Comparison of ENCODE assay signal across 8 mouse cellular contexts in genomic region chr11:50132265-50132664, GRCm38 (mm10). TPM values are rescaled to one million over a fixed set of nuclear protein-coding genes. Genes with fewer than 3 reads are reported as not detected.
DNase-seq lines count a peak whose midpoint lies in the region; ATAC-seq and TF ChIP-seq lines count a peak whose summit lies in the region.

No protein-coding gene starts in this region.

- 86% methylated on average over 6 of the region's 6 CpGs for WGBS in heart, embryonic 14.5 days
- 81% methylated on average over 6 of the region's 6 CpGs for WGBS in heart, postnatal 0 days
- 88% methylated on average over 6 of the region's 6 CpGs for WGBS in macrophage (ENCODE audit: missing documents)

- no peaks in the 10 kb centered on the region for H3K27me3 ChIP-seq in heart, embryonic 14.5 days (ENCODE audit: control insufficient read depth, insufficient read depth, low read length)
- no peaks in the 10 kb centered on the region for H3K27me3 ChIP-seq in MEL (ENCODE audit: control insufficient read depth in 1 of 2, insufficient read depth in 2 of 2, low read length in 2 of 2)
- no peaks in the 10 kb centered on the region for H3K27me3 ChIP-seq in heart, postnatal 0 days (ENCODE audit: control insufficient read depth, insufficient read depth, low read length)

- H3K27ac ChIP-seq in heart, embryonic 14.5 days (replicated peaks in 1 of 2; ENCODE audit: control insufficient read depth in 1 of 2, insufficient read depth in 1 of 2, low read depth in 2 of 2, low read length in 2 of 2) = peak overlapping the region in 1 of 2 experiments; percentile 92; a peak in 1 of 4 replicates
- H3K27ac ChIP-seq in MEL (ENCODE audit: control insufficient read depth, low read depth, low read length) = no peak overlapping the region
- H3K27ac ChIP-seq in heart, postnatal 0 days (ENCODE audit: low read depth) = no peak overlapping the region
- H3K27ac ChIP-seq in macrophage = peak overlapping the region; percentile 57

- TF ChIP-seq POLR2A in MEL (IDR thresholded peaks at IDR 0.05; ENCODE audit: control insufficient read depth in 1 of 2, insufficient read depth in 1 of 2, low read depth in 1 of 2, low read length in 2 of 2, poor library complexity in 1 of 2) = no peak

- TF ChIP-seq CTCF in MEL (IDR thresholded peaks at IDR 0.05 in 2 of 3, conservative IDR thresholded peaks at IDR 0.05 in 1 of 3; ENCODE audit: control insufficient read depth in 1 of 3, insufficient read depth in 1 of 3, low read depth in 2 of 3, low read length in 3 of 3, poor library complexity in 1 of 3, severe bottlenecking in 1 of 3) = no peak
- TF ChIP-seq CTCF in heart, postnatal 0 days (IDR thresholded peaks at IDR 0.05; ENCODE audit: low read depth) = no peak

- H3K4me2 ChIP-seq in heart, embryonic 14.5 days (ENCODE audit: low read length) = peak overlapping the region; percentile 90
- peak overlapping the region; percentile 87 for H3K4me2 ChIP-seq in heart, postnatal 0 days (ENCODE audit: low read depth, low read length)

- TF ChIP-seq EP300 in MEL (IDR thresholded peaks at IDR 0.05; ENCODE audit: low read depth in 1 of 2, low read length in 2 of 2) = no peak
- no peak for TF ChIP-seq EP300 in heart, postnatal 0 days (IDR thresholded peaks at IDR 0.05; ENCODE audit: low read depth)

- H3K4me3 ChIP-seq in heart, embryonic 14.5 days (ENCODE audit: control insufficient read depth in 1 of 2, insufficient read depth in 1 of 2, low read depth in 1 of 2, low read length in 2 of 2) = peak overlapping the region; percentile 74 to 80
- H3K4me3 ChIP-seq in MEL (ENCODE audit: control insufficient read depth in 1 of 2, insufficient read depth in 1 of 2, low read depth in 2 of 2, low read length in 2 of 2) = peak overlapping the region; percentile 61 to 73
- peak overlapping the region; percentile 96 for H3K4me3 ChIP-seq in heart, postnatal 0 days (ENCODE audit: low read depth, low read length)
- peak overlapping the region; percentile 79 for H3K4me3 ChIP-seq in macrophage (ENCODE audit: inconsistent target)

- H3K9ac ChIP-seq in heart, embryonic 14.5 days (ENCODE audit: low read length) = peak overlapping the region; percentile 96
- H3K9ac ChIP-seq in MEL (ENCODE audit: control insufficient read depth, low read depth, low read length, poor library complexity, severe bottlenecking) = peak overlapping the region; percentile 86
- peak overlapping the region; percentile 99; the same call in 1 of the 2 replicates for H3K9ac ChIP-seq in heart, postnatal 0 days (replicated peaks; ENCODE audit: low read depth, low read length)

- peaks cover 15% of the 10 kb centered on the region for H3K79me2 ChIP-seq in MEL (ENCODE audit: control insufficient read depth, insufficient read depth, low read length, poor library complexity)
- H3K79me2 ChIP-seq in macrophage (ENCODE audit: inconsistent target) = peaks cover 44% of the 10 kb centered on the region

- no peak for DNase-seq in heart, adult 18-20 months
- DNase-seq in MEL (ENCODE audit: low read depth, low spot score) = no peak
- no peak for DNase-seq in heart, postnatal 0 days (ENCODE audit: low spot score)
- no peak for DNase-seq in embryo, embryonic 10.5 days (ENCODE audit: low spot score)
- no peak for DNase-seq in frontal cortex, postnatal 14 days (ENCODE audit: low spot score in 2 of 2)

- no peak for ATAC-seq in heart, embryonic 14.5 days (ENCODE audit: insufficient number of reproducible peaks, insufficient read depth, low FRiP score, low read depth)
- no peak for ATAC-seq in heart, postnatal 0 days (ENCODE audit: insufficient read depth, low read depth)
- ATAC-seq in megakaryocyte progenitor cell, adult 5-6 weeks (replicated peaks; ENCODE audit: poor library complexity) = no peak

- H3K9me3 ChIP-seq in heart, embryonic 14.5 days (ENCODE audit: control insufficient read depth, low read length) = no peaks in the 10 kb centered on the region
- H3K9me3 ChIP-seq in MEL (replicated peaks; ENCODE audit: insufficient read depth, low read length) = no peaks in the 10 kb centered on the region
- H3K9me3 ChIP-seq in heart, postnatal 0 days (replicated peaks; ENCODE audit: control insufficient read depth, low read length) = no peaks in the 10 kb centered on the region

- peaks cover 23% of the 10 kb centered on the region for H3K36me3 ChIP-seq in heart, embryonic 14.5 days (ENCODE audit: control insufficient read depth, insufficient read depth, low read length)
- peaks cover 0 to 19% of the 10 kb centered on the region in 2 experiments; a peak in 2 of 4 replicates for H3K36me3 ChIP-seq in MEL (ENCODE audit: control insufficient read depth in 1 of 2, insufficient read depth in 2 of 2, low read length in 2 of 2)
- H3K36me3 ChIP-seq in heart, postnatal 0 days (replicated peaks; ENCODE audit: control insufficient read depth, insufficient read depth, low read length) = peaks cover 16% of the 10 kb centered on the region
- peaks cover 18% of the 10 kb centered on the region for H3K36me3 ChIP-seq in macrophage (ENCODE audit: inconsistent target)

- TF ChIP-seq RAD21 in MEL (IDR thresholded peaks at IDR 0.05; ENCODE audit: low read depth, low read length) = no peak

- peaks cover 11 to 14% of the 10 kb centered on the region in 2 experiments for H3K4me1 ChIP-seq in heart, embryonic 14.5 days (ENCODE audit: control insufficient read depth in 2 of 2, insufficient read depth in 2 of 2, low read length in 2 of 2)
- H3K4me1 ChIP-seq in MEL (ENCODE audit: control insufficient read depth in 1 of 2, insufficient read depth in 2 of 2, low read length in 2 of 2) = peaks cover 11 to 22% of the 10 kb centered on the region in 2 experiments
- H3K4me1 ChIP-seq in heart, postnatal 0 days (ENCODE audit: control insufficient read depth, insufficient read depth) = peaks cover 8% of the 10 kb centered on the region; the same call in 1 of the 2 replicates

TF ChIP-seq in MEL, 35 proteins besides CTCF, POLR2A, EP300 and RAD21:
- no peak for TF ChIP-seq ZMIZ1 (IDR thresholded peaks at IDR 0.05; ENCODE audit: low read depth, low read length)
- no peak for TF ChIP-seq MXI1 (IDR thresholded peaks at IDR 0.05; ENCODE audit: low read depth, low read length)
- TF ChIP-seq TCF12 (IDR thresholded peaks at IDR 0.05; ENCODE audit: low read depth, low read length) = no peak

RNA-seq across cellular contexts. Expression of gene Tbc1d9b, which starts 1.1 kb away (rescaled TPM):
- 27.4 and 28.7 TPM in 2 replicates for polyA plus RNA-seq in heart, embryonic 14.5 days (2014; fragmentation: Nextera tagmentation; extraction: Ambion mirVana)
- total RNA-seq in heart, adult 18-20 months (2021) = 10 to 100 TPM; 40.2 to 45.6 TPM
- total RNA-seq in MEL (2012; rRNA removed) = 17.7 and 18.6 TPM in 2 replicates
- 10 to 100 TPM in 1 of 2 experiments, not detected in 1; 32.5 TPM for polyA plus RNA-seq in MEL (2012; ENCODE audit: insufficient read depth in 1 of 2, insufficient read length in 2 of 2, low read depth in 1 of 2, low replicate concordance in 2 of 2, missing spikeins in 1 of 2)
- total RNA-seq in heart, postnatal 0 days (2014; rRNA removed; ENCODE audit: low replicate concordance) = 37.6 and 49.0 TPM in 2 replicates
- 18.2 and 18.4 TPM in 2 replicates for polyA plus RNA-seq in heart, postnatal 0 days (2015; fragmentation: Nextera tagmentation; extraction: Ambion mirVana)
- total RNA-seq in macrophage (2018; cell fraction: chromatin; rRNA removed) = 100 to 1,000 TPM in 25 of 26 experiments, 10 to 100 TPM in 1; 83.8 to 354 (median 145) TPM
- 10 to 100 TPM; 46.4 to 82.4 (median 64.2) TPM for total RNA-seq in macrophage (2018; cell fraction: cytosol; rRNA removed)
- total RNA-seq in macrophage (2018; cell fraction: nucleus; rRNA removed) = 100 to 1,000 TPM in 17 of 26 experiments, 10 to 100 TPM in 9; 81.7 to 154 (median 106) TPM
- 44.0 to 64.7 TPM (median 64.2 TPM) in 3 replicates for polyA plus RNA-seq in macrophage (2018)
- 38.6 and 41.5 TPM in 2 replicates for total RNA-seq in megakaryocyte progenitor cell, adult 5-6 weeks (2015)
- total RNA-seq in megakaryocyte progenitor cell, adult 5-6 weeks (2017) = 78.6 and 91.2 TPM in 2 replicates

RNA-seq across cellular contexts. Expression of gene Mrnip, which starts 42.0 kb away (rescaled TPM):
- 10.9 and 13.1 TPM in 2 replicates for polyA plus RNA-seq in heart, embryonic 14.5 days (2014; fragmentation: Nextera tagmentation; extraction: Ambion mirVana)
- 1 to 10 TPM; 2.4 to 3.0 TPM for total RNA-seq in heart, adult 18-20 months (2021)
- 10.6 and 12.1 TPM in 2 replicates for total RNA-seq in MEL (2012; rRNA removed)
- 1 to 10 TPM in 1 of 2 experiments, not detected in 1; 8.6 TPM for polyA plus RNA-seq in MEL (2012; ENCODE audit: insufficient read depth in 1 of 2, insufficient read length in 2 of 2, low read depth in 1 of 2, low replicate concordance in 2 of 2, missing spikeins in 1 of 2)
- total RNA-seq in heart, postnatal 0 days (2014; rRNA removed; ENCODE audit: low replicate concordance) = 6.3 and 18.6 TPM in 2 replicates
- polyA plus RNA-seq in heart, postnatal 0 days (2015; fragmentation: Nextera tagmentation; extraction: Ambion mirVana) = 7.7 and 7.9 TPM in 2 replicates
- total RNA-seq in macrophage (2018; cell fraction: chromatin; rRNA removed) = 1 to 10 TPM in 19 of 26 experiments, under 1 TPM in 2, not detected in 5; 0.81 to 8.4 (median 4.1) TPM
- total RNA-seq in macrophage (2018; cell fraction: cytosol; rRNA removed) = 1 to 10 TPM in 23 of 26 experiments, under 1 TPM in 3; 0.38 to 3.5 (median 2.1) TPM
- 1 to 10 TPM in 20 of 26 experiments, under 1 TPM in 3, not detected in 3; 0.40 to 6.3 (median 1.7) TPM for total RNA-seq in macrophage (2018; cell fraction: nucleus; rRNA removed)
- 2.3 to 4.9 TPM (median 2.4 TPM) in 3 replicates for polyA plus RNA-seq in macrophage (2018)
- 18.8 and 20.0 TPM in 2 replicates for total RNA-seq in megakaryocyte progenitor cell, adult 5-6 weeks (2015)
- 14.6 and 16.5 TPM in 2 replicates for total RNA-seq in megakaryocyte progenitor cell, adult 5-6 weeks (2017)
